Mouse (Mus musculus): Measurements from ENCODE around the gene Midn. TPM values are rescaled to one million over a fixed set of nuclear protein-coding genes. Genes with fewer than 3 reads are reported as not detected.
A peak's percentile ranks its signal among the peaks of the same experiment; 100 is the strongest.

Gene Midn
- polyA plus RNA-seq (2014; fragmentation: Nextera tagmentation; extraction: Ambion mirVana): 25.5 and 28.9 TPM in 2 replicates

DNA sequence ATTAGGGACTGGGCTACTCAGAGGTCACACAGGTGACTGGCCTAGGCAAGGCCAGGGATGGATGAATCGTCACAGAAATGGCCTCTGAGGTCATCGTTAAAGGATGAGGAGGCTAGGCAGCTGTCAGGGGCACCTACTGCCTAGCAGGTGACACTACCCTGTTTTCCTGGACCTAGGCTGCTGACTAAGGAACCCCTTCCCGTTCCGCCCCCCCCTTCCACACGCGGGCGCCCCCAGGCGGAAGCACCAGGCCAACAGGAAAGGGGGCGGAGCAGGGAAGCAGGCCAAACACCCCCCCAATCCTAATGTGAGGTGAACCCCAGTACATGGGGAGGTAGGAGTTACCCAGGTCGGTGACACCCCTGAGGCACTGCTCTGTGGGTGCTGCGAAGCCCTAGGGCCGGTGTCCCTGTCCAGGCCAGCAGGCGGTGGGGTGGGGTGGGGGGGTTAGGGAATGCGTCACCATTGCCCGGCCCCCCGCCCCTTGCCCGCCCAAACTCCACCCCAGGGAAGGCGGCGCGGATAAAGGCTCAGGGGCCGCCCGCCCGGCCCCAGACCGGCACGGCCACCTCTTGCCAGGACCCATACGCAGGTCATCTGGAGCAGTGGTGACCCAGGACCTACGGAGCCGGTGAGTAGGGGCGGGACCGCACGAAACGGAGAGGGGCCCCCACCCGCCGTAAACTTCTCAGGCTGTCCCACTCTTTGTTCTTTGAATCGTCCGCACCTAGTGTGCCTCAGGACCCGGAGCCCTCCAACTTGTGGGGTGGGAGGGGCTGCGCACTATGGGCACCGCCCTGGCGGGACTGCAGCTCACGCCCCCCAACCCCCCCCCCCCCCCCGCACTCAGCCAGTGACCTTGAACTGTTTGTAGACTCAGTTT is at the start of gene Midn:
Midn (plus strand) TSS at position 554 of the 883 bp plus-strand sequence.
- Histone ChIP-seq H3K4me1 (replicated peaks; ENCODE audit: control insufficient read depth, insufficient read depth, low read length) (peaks cover 32% of the 10 kb centered on the region), H3K9ac (ENCODE audit: low read length) (peak within 1 kb of the TSS; percentile 96), H3K27ac (ENCODE audit: low read depth) (peak within 1 kb of the TSS; percentile 99), H3K27me3 (replicated peaks; ENCODE audit: control insufficient read depth, insufficient read depth, low read length) (no peaks in the 10 kb centered on the region), H3K4me2 (ENCODE audit: low read length) (peak within 1 kb of the TSS; percentile 54), H3K4me3 (ENCODE audit: low read depth, low read length) (peak within 1 kb of the TSS; percentile 93), H3K36me3 (ENCODE audit: control insufficient read depth, insufficient read depth, low read length) (peaks cover 53% of the 10 kb centered on the region), H3K9me3 (ENCODE audit: control insufficient read depth, low read length) (no peaks in the 10 kb centered on the region)
- under 1% methylated on average over 34 of the region's 42 CpGs for WGBS
- peak; percentile 46 for ATAC-seq (replicated peaks; ENCODE audit: low FRiP score, low TSS enrichment, low read depth)
- peak; percentile 93 for DNase-seq (ENCODE audit: low spot score)

DNA sequence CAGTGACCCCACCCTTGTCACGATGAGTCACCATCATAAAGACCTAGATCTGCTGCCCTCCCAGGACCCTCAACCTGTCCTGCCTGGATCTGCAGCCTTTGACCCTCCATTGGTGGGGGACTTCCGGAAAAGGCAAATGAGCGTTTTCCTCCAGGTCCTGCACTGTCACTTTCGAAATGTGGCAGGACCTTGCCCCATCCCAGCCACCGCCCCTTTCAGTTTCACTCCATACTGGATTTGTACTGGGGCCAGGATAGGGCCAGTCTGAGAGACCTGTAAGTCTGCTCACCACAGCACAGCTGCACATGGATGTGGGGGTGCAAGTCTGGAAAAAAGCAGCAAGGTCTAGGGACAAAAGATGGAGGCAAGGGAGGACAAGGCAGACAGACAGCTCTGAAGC is 49.4 kb upstream of the Midn start:
- no peaks in the 10 kb centered on the region for H3K9me3 ChIP-seq (ENCODE audit: control insufficient read depth, low read length)
- H3K4me1 ChIP-seq (replicated peaks; ENCODE audit: control insufficient read depth, insufficient read depth, low read length): peaks cover 39% of the 10 kb centered on the region
- H3K36me3 ChIP-seq (ENCODE audit: control insufficient read depth, insufficient read depth, low read length): no peaks in the 10 kb centered on the region
- H3K9ac ChIP-seq (ENCODE audit: low read length): no peak overlapping the region
- 88% methylated on average over 5 of the region's 5 CpGs for WGBS
- H3K4me2 ChIP-seq (ENCODE audit: low read length): no peak overlapping the region
- H3K27me3 ChIP-seq (replicated peaks; ENCODE audit: control insufficient read depth, insufficient read depth, low read length): no peaks in the 10 kb centered on the region
- ATAC-seq (replicated peaks; ENCODE audit: low FRiP score, low TSS enrichment, low read depth) (no peak), DNase-seq (ENCODE audit: low spot score) (no peak)
- H3K4me3 ChIP-seq (ENCODE audit: low read depth, low read length): no peak overlapping the region
- no peak overlapping the region for H3K27ac ChIP-seq (ENCODE audit: low read depth)

DNA sequence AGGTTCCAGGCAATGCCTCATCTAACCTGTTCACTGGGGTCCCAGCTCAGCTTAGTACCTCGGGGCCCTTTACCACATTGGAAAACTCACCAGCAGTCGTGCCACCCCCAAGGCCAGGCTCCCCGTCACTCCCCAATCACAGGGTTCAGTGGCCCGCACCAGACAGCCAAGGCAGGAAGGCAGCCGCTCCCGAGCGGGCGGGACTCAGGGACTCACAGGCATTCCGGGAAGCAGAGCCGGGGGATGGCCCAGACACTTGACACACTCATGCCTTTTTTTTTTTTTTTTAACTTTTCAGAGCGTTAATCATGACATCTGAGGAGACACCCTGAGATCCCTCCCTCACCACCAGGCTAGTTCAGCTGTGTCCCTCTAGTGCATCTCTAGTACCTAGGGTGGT is 47.1 kb upstream of the Midn start:
- ATAC-seq (replicated peaks; ENCODE audit: low FRiP score, low TSS enrichment, low read depth) (no peak), DNase-seq (ENCODE audit: low spot score) (no peak)
- Histone ChIP-seq H3K36me3 (ENCODE audit: control insufficient read depth, insufficient read depth, low read length) (no peaks in the 10 kb centered on the region), H3K4me2 (ENCODE audit: low read length) (peak overlapping the region; percentile 91), H3K4me1 (replicated peaks; ENCODE audit: control insufficient read depth, insufficient read depth, low read length) (peaks cover 39% of the 10 kb centered on the region), H3K27me3 (replicated peaks; ENCODE audit: control insufficient read depth, insufficient read depth, low read length) (no peaks in the 10 kb centered on the region), H3K9me3 (ENCODE audit: control insufficient read depth, low read length) (no peaks in the 10 kb centered on the region), H3K4me3 (ENCODE audit: low read depth, low read length) (no peak overlapping the region), H3K27ac (ENCODE audit: low read depth) (no peak overlapping the region), H3K9ac (ENCODE audit: low read length) (no peak overlapping the region)
- WGBS: 37% methylated on average over 11 of the region's 11 CpGs

DNA sequence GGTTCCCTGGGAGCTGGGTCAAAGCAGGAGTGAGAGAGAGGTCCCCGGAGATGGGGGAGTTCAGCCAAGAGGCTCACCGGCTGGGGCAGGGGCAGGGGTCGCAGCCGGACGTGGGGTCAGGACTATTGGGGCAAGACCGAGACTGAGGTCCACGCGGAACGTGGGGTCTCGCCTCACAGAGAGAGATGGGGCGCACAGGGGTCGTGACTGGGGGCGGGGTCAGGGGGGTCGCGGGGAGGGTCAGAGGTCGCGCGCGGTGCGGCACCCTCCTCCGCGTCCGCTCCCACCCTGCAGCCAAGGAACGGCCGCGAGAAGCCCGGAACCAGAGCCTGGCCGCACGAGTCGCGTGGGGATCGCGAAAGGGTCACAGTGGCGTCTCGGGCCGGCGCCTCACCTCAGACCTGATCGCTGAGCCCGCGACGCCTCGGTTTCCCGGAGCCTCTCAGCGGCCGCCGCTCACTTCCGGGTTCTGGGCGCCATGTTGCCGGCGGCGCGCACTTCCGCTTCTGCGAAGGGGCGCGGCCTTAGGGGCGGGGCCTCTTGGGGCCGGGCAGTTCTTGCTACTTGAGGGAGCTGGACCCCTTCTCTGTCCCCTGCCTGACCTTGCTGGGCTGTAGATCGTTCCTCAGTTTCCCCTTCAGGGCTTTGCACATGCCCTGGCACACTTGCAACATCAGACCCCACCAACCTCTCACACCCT is 45.7 kb upstream of the Midn start:
- ATAC-seq (replicated peaks; ENCODE audit: low FRiP score, low TSS enrichment, low read depth): peak; percentile 85
- H3K4me1 ChIP-seq (replicated peaks; ENCODE audit: control insufficient read depth, insufficient read depth, low read length): peaks cover 32% of the 10 kb centered on the region
- peak overlapping the region; percentile 91 for H3K4me2 ChIP-seq (ENCODE audit: low read length)
- peak; percentile 87 for DNase-seq (ENCODE audit: low spot score)
- peak overlapping the region; percentile 72 for H3K9ac ChIP-seq (ENCODE audit: low read length)
- no peaks in the 10 kb centered on the region for H3K27me3 ChIP-seq (replicated peaks; ENCODE audit: control insufficient read depth, insufficient read depth, low read length)
- 0 out of 2 replicates have a peak overlapping the region, but pooled peaks have one; percentile 1 for H3K27ac ChIP-seq (ENCODE audit: low read depth)
- no peaks in the 10 kb centered on the region for H3K36me3 ChIP-seq (ENCODE audit: control insufficient read depth, insufficient read depth, low read length)
- WGBS: 1% methylated on average over 57 of the region's 59 CpGs
- no peaks in the 10 kb centered on the region for H3K9me3 ChIP-seq (ENCODE audit: control insufficient read depth, low read length)
- H3K4me3 ChIP-seq (ENCODE audit: low read depth, low read length): peak overlapping the region; percentile 54

DNA sequence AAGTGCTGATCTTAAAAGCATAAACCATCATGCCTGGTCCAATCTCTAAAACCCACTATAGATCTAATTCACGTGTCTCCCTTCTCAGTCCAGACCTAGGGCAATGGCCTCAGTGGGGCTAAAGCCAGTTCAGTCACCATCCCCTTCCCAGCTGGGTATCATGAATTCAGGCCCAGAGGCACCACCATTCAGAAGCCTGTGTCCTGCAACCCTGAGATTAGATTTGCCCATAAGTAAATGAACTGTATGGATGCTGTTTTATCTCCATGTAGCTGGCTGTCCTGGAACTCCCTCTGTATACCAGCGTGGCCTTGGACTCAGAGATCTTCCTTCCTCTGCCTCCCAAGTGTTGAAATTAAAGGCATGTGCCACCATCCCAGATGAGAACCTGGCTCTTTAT is 45.0 kb upstream of the Midn start:
- WGBS: 90% methylated on average over 2 of the region's 2 CpGs
- no peak overlapping the region; the same call in 1 of the 2 replicates for H3K4me3 ChIP-seq (ENCODE audit: low read depth, low read length)

DNA sequence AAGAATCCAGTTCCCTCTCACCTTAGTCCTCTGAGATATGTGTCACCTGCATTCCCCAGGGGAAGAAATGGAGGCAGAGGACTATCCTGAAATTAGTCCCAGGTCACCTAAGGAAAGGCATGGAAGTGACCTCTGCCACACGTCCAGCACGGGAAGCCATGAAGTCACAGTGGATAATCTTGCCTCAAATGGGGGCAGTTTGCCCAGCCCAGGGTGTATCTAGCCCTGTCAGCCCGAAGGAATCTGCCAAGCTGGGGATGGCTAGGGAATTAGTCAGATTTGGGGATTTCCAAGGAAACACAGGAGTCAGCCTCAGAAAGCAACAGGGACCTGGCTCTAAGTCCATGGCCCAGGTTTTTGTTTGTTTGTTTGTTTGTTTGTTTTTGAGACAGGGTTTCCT is 43.9 kb upstream of the Midn start:
- Histone ChIP-seq H3K27ac (ENCODE audit: low read depth) (no peak overlapping the region), H3K4me1 (replicated peaks; ENCODE audit: control insufficient read depth, insufficient read depth, low read length) (peaks cover 19% of the 10 kb centered on the region), H3K9me3 (ENCODE audit: control insufficient read depth, low read length) (no peaks in the 10 kb centered on the region), H3K9ac (ENCODE audit: low read length) (no peak overlapping the region), H3K27me3 (replicated peaks; ENCODE audit: control insufficient read depth, insufficient read depth, low read length) (no peaks in the 10 kb centered on the region), H3K4me3 (ENCODE audit: low read depth, low read length) (no peak overlapping the region), H3K36me3 (ENCODE audit: control insufficient read depth, insufficient read depth, low read length) (no peaks in the 10 kb centered on the region), H3K4me2 (ENCODE audit: low read length) (no peak overlapping the region)
- ATAC-seq (replicated peaks; ENCODE audit: low FRiP score, low TSS enrichment, low read depth): no peak
- no peak for DNase-seq (ENCODE audit: low spot score)
- WGBS: 83% methylated on average over 3 of the region's 3 CpGs

More for the DNA sequence above, 45.0 kb upstream of the Midn start:
- H3K4me2 ChIP-seq (ENCODE audit: low read length): peak overlapping the region; percentile 91
- no peak overlapping the region for H3K9ac ChIP-seq (ENCODE audit: low read length)
- H3K9me3 ChIP-seq (ENCODE audit: control insufficient read depth, low read length): no peaks in the 10 kb centered on the region
- peaks cover 26% of the 10 kb centered on the region for H3K4me1 ChIP-seq (replicated peaks; ENCODE audit: control insufficient read depth, insufficient read depth, low read length)
- H3K27me3 ChIP-seq (replicated peaks; ENCODE audit: control insufficient read depth, insufficient read depth, low read length): no peaks in the 10 kb centered on the region
- no peak for DNase-seq (ENCODE audit: low spot score)
- H3K27ac ChIP-seq (ENCODE audit: low read depth): 0 out of 2 replicates have a peak overlapping the region, but pooled peaks have one; percentile 1
- H3K36me3 ChIP-seq (ENCODE audit: control insufficient read depth, insufficient read depth, low read length): no peaks in the 10 kb centered on the region
- no peak for ATAC-seq (replicated peaks; ENCODE audit: low FRiP score, low TSS enrichment, low read depth)

DNA sequence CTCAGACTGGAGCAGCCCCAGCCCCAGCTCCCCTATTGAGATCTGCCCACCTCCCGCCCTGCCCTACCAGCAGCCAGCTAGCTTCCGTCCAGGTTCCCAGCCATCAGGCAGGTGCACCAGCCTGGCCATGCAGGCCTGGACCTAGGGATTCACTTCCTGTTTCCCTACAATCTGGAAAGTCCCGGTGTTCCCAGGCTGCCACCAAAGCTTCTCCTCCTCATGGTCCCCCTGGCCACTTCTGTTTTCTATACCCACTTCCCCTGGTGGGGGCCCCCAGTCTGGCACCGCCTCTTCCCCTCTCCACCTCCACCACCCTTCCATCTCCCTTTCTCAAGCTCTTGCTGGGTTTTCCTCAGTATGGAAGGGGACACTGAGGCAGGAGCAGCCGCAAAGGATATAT is 42.6 kb upstream of the Midn start, which contains the start of gene Sbno2:
Sbno2 (minus strand) TSS at position 112 of the 400 bp plus-strand sequence.
- no peak within 1 kb of the TSS for H3K27ac ChIP-seq (ENCODE audit: low read depth)
- H3K4me2 ChIP-seq (ENCODE audit: low read length): no peak within 1 kb of the TSS
- peaks cover 15% of the 10 kb centered on the region for H3K4me1 ChIP-seq (replicated peaks; ENCODE audit: control insufficient read depth, insufficient read depth, low read length)
- no peak within 1 kb of the TSS for H3K4me3 ChIP-seq (ENCODE audit: low read depth, low read length)
- ATAC-seq (replicated peaks; ENCODE audit: low FRiP score, low TSS enrichment, low read depth) (no peak), DNase-seq (ENCODE audit: low spot score) (no peak)
- no peaks in the 10 kb centered on the region for H3K36me3 ChIP-seq (ENCODE audit: control insufficient read depth, insufficient read depth, low read length)
- no peaks in the 10 kb centered on the region for H3K9me3 ChIP-seq (ENCODE audit: control insufficient read depth, low read length)
- no peaks in the 10 kb centered on the region for H3K27me3 ChIP-seq (replicated peaks; ENCODE audit: control insufficient read depth, insufficient read depth, low read length)
- H3K9ac ChIP-seq (ENCODE audit: low read length): no peak within 1 kb of the TSS
- 59% methylated on average over 5 of the region's 5 CpGs for WGBS

DNA sequence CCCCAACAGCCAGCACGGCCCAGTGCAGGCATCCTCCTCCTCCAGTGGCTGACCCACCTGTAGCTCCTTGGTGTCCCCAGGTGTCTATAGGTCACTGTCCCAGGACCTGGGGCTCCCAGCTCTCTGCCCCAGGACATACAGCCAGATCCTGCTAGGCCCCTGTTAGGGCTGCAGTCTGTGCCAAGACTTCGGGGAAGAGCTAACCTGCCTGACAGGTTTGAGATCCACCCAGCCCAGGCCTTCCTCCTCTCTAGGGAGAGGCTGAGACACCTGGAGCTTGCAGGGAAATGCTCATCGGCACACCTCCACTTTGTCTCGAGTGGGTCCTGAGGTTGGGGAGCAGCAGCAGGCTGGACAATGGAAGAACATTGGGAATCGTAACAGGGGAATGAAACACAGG is 42.1 kb upstream of the Midn start:
- Histone ChIP-seq H3K36me3 (ENCODE audit: control insufficient read depth, insufficient read depth, low read length) (no peaks in the 10 kb centered on the region), H3K9me3 (ENCODE audit: control insufficient read depth, low read length) (no peaks in the 10 kb centered on the region), H3K27ac (ENCODE audit: low read depth) (no peak overlapping the region), H3K9ac (ENCODE audit: low read length) (no peak overlapping the region), H3K27me3 (replicated peaks; ENCODE audit: control insufficient read depth, insufficient read depth, low read length) (no peaks in the 10 kb centered on the region), H3K4me3 (ENCODE audit: low read depth, low read length) (no peak overlapping the region), H3K4me2 (ENCODE audit: low read length) (no peak overlapping the region), H3K4me1 (replicated peaks; ENCODE audit: control insufficient read depth, insufficient read depth, low read length) (peaks cover 14% of the 10 kb centered on the region)
- DNase-seq (ENCODE audit: low spot score) (no peak), ATAC-seq (replicated peaks; ENCODE audit: low FRiP score, low TSS enrichment, low read depth) (no peak)
- 60% methylated on average over 5 of the region's 5 CpGs for WGBS
